Mouse (Mus musculus): ENCODE measurements around the gene Defb7.

The Defb7 gene

GRCm38 (mm10) chr8:19494797-19495196 is at the start of gene Defb7:
TSS of gene Defb7 (plus strand) at chr8:19495097.
- DNase-seq (ENCODE audit: low spot score) = no peak

DNA sequence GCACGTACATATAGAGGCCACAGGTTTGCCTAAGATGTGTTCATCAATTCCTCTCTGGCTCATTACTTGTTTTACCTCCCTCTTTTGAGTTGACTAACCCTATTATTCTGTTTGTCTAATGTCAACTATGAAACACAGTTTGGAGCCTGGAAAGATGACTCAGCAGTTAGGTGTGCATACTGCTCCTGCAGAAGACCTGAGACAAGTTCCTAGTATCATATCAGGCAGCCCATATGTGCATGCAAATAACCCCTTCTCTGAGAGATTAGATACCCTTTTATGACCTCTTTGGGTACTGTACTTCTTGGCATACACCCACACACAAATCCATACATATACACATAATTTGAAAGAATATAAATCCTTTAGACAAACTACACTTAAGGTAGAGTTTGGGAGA is 48.5 kb upstream of the Defb7 start:
- no peak for DNase-seq (ENCODE audit: low spot score)

DNA sequence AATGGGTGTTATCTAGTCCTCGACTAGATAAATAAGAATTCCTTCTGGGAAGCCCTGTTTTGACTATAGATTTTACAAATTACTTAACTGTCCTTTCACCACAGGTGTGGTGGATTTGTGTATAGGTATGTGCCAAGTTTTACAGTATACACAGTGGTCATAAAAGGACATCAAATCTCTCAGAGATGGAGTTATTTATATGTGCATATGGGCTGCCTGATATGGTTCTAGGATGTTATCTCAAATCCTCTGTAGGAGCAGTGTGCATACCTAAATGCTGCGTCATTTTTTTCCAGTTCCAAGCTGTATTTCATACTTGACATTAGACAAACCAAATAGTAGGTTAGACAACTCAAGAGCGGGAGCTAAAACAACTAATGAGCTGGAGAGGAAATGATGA is 33.5 kb upstream of the Defb7 start:
- DNase-seq (ENCODE audit: low spot score) = no peak

DNA sequence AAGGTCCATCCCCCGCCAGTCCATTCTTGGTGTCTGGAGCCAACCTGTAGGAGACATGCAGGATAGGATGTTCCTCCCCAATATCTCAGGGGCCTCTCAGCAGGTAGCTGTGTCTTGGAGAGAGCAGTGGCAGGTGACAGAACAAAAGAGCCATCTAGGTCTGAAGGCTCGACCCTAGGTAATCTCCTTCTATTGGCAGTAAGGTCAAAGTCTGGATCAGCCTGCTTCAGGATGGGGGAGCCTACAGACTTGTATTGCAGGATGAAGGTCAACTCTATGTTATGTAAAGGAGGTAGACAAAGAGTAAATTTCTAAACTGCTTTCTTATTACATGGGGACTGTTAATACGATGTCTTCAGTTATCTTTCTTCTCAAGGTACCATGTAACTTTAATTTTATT is 25.9 kb upstream of the Defb7 start:
- DNase-seq (ENCODE audit: low spot score) = no peak

DNA sequence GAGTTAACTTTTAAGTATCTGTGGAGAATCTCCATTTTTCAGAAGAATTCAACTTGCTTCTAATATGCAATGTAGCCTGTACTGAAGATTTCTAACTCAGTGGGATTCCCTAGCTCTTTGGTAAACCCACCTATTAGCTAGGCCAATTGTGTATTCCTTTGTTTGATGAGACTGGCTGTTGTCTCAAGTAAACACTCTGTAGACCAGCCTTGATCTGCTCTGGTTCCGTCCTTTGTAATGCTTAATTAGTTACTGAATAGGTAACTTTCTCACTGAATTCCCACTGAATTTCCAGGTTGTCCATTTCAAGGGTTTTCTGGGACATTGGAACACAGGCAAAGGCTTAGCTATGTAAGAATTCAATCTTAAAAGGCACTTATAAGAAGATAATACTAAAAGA is 5.6 kb downstream of the Defb7 start:
- no peak for DNase-seq (ENCODE audit: low spot score)

DNA sequence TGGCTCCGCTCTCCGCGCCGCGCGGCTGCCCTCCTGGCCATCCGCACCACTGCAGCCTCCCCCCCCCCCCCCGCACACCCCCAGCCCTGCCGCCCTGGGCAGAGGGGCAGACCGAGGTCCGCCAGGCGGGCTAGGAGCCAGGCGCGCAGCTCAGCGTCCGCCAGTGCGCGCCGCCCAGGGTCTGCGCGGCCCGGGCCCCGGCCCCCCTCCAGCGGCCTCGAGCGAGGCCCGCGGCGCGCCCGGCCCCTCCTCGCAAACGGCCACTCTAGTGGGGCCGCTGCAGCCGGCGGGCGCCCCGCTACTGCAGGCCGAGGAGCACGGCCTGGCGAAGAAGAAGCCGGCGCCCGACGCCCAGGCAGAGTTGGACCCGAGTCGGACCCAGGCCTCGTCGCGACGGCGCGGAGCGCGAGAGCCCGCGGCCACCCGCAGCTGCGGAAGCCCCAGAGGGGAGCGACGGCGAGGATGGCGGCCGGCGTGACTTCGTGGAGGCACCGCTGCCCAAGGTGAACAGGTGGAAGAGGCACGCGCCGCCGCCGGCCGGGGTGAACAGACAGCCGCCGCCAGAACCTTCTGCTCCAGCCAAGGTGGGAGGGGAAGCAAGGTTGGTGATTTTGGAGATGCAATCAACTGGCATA is 40.4 kb downstream of the Defb7 start:
- no peak for DNase-seq (ENCODE audit: low spot score)

- DNase-seq (ENCODE audit: low spot score) = no peak
Observed at GRCm38 (mm10) chr8:19540376-19540775, 45.5 kb downstream of the Defb7 start.
